Mouse (Mus musculus): ENCODE data around the gene Cdc42ep5.

The Cdc42ep5 gene

GRCm38 (mm10) chr7:4124856-4125255 is 39.8 kb downstream of the Cdc42ep5 start:
- DNase-seq, result no peak

- peak; percentile 75 for DNase-seq
Observed at GRCm38 (mm10) chr7:4124315-4124759, 40.3 kb downstream of the Cdc42ep5 start.

DNA sequence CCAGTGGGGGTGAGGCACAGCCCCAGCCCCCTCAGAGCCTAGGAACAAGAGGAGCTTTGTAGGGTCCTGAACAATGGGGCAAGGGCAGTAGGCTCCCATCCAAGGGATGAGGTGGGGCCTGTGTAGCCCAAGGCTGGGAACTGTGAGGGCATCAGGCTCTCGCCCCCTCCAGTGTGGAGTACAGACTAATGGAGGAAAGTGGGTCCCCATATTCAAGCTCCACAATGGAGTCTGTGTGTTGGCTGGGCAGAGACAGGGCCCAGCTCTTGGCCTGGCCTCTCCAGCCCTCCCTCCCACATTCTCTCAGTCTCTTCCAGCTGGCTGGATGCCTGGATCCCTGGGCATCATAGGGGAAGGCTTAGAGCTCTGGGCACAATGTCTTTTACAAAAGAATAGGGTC is 40.9 kb downstream of the Cdc42ep5 start:
- peak; percentile 82 for DNase-seq

DNA sequence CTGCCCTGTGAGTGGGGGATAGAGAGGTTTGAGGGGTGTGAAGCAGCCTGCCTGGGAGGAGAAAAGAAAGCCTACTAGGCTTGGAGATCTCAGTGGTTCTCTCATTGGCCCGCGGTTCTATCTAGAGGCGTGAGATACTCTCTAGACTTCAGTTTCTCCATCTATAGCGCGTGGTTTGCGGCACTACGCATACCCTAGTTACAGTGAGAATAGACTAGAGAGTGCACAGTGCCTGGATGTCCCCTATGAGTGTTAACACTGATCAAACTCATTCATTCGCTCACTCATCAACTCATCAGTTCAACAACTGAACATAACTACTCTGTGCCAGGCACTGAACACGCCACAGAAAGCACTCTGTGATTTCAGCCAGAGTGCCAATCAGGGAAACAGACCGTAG is 41.9 kb downstream of the Cdc42ep5 start:
- DNase-seq, result no peak

GRCm38 (mm10) chr7:4122076-4122768 is 42.4 kb downstream of the Cdc42ep5 start:
- DNase-seq, result no peak

DNA sequence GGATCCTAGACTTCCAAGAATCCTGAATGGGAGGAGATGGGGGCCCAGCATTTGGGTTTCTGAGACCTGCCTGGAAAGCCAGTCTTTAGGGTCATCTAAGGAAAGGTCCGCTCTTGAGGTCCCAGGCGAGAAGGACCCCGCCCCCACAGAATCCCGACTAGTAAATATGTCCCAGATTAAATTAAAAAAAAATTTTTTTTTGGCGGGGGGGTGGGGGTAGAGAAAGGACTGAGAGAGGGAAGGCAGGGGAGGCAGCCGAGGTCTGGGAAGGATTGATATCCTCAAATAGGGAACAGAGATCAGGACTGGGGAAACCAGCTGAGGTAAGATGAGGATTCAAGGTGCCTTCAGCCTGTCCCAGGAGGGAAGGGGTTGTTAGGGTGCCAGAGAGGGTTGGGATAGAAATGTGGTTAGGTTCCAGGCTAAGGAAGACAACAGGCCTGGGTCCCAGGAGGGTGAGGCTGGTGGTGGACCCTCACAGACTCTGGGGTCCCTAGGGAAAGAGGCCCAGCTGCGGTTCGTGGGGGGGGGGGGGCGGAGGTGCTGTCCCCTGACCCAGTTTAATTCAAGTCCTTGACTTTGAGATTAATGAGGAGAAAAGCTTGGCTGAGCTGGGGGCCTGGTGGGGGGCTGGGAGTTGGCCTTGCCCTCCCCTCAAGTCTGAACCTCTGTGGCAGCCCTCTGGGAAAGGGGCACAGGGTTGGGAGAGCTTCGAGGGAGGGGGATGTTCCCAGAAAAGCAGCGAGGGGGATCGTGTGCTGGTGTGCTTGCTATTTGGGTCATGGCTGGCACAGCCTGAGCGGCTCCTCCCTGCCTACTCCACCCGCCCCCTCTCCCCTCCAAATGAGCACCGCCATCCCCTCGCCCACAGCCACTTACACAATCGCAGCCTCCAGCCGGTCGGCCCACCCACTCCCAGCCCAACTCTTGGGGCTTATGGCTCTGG is 44.4 kb downstream of the Cdc42ep5 start:
- DNase-seq, result no peak

DNA sequence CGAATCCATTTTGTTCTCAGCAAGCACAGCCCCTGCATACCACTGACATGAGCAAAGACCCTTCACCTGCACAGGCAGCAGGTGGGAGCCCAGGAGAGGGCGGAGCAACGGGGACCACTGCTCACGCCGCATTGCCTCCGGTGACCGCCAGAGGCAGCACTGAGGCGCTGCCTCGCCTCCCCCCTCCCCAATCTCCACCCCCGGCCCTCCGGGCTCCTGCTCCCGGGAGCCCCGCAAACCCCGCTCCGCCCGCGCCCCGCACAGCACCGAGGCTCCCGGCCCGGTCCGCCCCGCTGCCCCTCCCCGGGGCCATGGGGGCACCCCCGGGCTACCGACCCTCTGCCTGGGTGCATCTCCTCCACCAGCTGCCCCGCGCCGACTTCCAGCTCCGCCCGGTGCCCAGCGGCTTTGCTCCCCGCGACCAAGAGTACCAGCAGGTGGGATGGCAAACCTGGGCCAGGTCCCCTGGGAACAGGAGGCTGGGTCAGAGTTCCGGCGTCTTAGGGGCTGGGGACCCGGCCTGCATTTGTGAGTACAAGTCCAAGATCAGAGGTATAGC is 45.2 kb downstream of the Cdc42ep5 start, which contains the start of gene Ttyh1:
TSS of gene Ttyh1 (plus strand) at position 65 of the 559 bp plus-strand sequence.
- DNase-seq, result peak; percentile 78

- no peak for DNase-seq
Observed at GRCm38 (mm10) chr7:4117050-4117814, 47.4 kb downstream of the Cdc42ep5 start.

DNA sequence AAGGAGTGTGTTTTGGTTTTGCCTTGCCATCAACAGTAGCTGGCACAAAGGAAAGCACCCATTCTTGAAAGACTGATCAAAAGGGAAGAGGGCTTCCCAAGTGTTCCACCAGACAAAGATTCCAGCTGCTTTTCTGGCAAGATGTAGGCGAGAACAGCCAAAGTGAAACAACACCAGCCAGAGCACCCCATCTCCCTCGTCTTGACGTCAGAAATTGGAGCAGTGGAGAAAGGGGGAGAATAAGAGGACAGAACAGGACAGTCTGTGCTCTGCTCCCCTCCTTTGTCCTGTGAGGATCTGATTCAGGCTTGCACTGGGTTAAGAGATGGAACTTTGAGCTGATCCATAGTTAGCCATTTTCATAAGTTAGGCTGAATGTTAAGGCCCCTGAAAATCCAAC is 52.9 kb downstream of the Cdc42ep5 start:
- DNase-seq, result no peak

- no peak for DNase-seq
Observed at GRCm38 (mm10) chr7:4103411-4103810, 61.2 kb downstream of the Cdc42ep5 start.

Measured in right cerebral cortex, postnatal 4 days (tissue).